Mouse (Mus musculus) bone marrow macrophage, adult 2 months (primary cell): ENCODE measurements around the gene Slc22a22. TPM values are rescaled to one million over a fixed set of nuclear protein-coding genes. Genes with fewer than 3 reads are reported as not detected.

Experiments used
- H3K27ac ChIP-seq: 2 replicates; pipeline ENCODE4 v1.5.1; 2012; ENCODE audit warnings: low read depth, low read length; ENCODE audit not compliant: insufficient read depth
- H3K4me1 ChIP-seq: 2 replicates; pipeline ENCODE4 v1.6.1; 2012; ENCODE audit warnings: low read length; ENCODE audit not compliant: control insufficient read depth, insufficient read depth
- H3K4me3 ChIP-seq: 2 replicates; pipeline ENCODE4 v1.5.1; 2012; ENCODE audit warnings: mild to moderate bottlenecking, low read length, moderate library complexity; ENCODE audit not compliant: insufficient read depth
- CTCF ChIP-seq: IDR thresholded peaks from 2 replicates; pipeline ENCODE4 v1.5.1; 2012; ENCODE audit warnings: low read depth, mild to moderate bottlenecking, low read length, moderate library complexity
- POLR2A ChIP-seq: IDR thresholded peaks from 2 replicates; pipeline ENCODE4 v1.6.1; 2012; ENCODE audit warnings: mild to moderate bottlenecking, low read depth, low read length, borderline replicate concordance
- polyA plus RNA-seq: library from polyadenylated mRNA; stranded (reverse); fragments of >200 nt; gene quantifications from 2 replicates; pipeline ENCODE4 v1.2.4, GENCODE M21; 2012; ENCODE audit not compliant: missing spikeins, insufficient read depth, insufficient read length

The Slc22a22 gene
- not detected in 2 replicates for polyA plus RNA-seq

DNA sequence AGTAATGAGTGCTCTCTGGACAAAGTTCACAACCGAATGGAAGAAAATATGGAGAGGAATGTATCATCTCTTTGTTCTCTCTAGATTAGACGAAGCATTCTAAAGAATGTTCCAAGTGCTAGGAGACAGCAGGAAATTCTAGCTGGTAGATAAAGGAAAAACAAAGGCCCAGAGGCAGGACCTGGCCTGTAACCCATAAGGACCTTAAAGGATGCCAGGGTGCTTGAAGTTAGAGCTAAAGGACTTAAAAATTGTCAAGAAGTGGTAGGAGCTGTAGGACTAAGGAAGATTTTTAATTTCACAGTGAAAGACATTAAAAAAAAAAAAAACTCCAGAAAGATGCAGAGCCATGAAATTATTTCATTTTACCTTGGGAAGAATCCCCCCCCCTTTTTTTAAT, at the start of gene Slc22a22:
Gene Slc22a22 (minus strand): TSS at position 101 of the 400 bp plus-strand sequence.
- Histone ChIP-seq H3K27ac (no peak within 1 kb of the TSS), H3K4me1 (no peaks in the 10 kb centered on the region), H3K4me3 (no peak within 1 kb of the TSS)
- no peak for TF ChIP-seq CTCF
- no peak for TF ChIP-seq POLR2A

DNA sequence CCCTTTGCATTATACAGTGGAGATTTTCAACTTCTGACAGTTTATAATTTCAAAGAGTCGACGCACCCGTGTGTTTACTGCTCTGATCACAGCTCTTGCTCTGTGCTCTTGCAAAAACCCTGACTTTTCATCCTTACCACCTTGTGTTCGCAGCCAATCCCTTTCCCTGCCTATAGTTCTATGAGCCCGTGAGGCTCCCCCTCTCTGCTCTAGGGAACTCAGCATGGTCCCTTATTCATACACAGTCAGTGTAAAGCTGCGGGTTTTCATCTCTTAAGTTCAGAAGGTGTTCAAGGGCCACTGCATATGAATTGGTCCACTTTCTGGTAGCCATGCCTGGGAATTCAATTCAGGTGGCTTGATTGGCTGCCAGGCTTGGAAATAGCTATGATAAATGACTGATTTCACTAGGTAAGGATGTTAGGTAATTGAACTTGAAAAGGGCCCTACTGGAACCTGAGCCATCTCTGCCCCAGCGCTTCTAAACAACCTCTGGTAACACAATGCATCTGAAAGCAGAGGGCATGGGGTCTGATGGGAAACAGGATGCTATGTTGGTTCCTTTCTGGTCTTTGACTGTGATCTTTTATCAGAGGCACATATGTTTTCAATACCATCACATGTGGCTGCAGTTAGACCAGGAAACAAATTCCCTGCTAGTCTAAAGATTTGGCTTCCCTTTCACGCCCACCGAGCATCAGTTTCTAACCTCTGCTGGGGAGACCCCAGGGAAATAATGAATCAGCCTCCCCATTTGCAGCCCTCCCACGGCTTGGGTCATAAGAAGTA, 46.3 kb upstream of the Slc22a22 start:
- no peak for TF ChIP-seq POLR2A
- no peak for TF ChIP-seq CTCF
- H3K4me3 ChIP-seq: no peak overlapping the region
- no peaks in the 10 kb centered on the region for H3K4me1 ChIP-seq
- H3K27ac ChIP-seq: no peak overlapping the region

DNA sequence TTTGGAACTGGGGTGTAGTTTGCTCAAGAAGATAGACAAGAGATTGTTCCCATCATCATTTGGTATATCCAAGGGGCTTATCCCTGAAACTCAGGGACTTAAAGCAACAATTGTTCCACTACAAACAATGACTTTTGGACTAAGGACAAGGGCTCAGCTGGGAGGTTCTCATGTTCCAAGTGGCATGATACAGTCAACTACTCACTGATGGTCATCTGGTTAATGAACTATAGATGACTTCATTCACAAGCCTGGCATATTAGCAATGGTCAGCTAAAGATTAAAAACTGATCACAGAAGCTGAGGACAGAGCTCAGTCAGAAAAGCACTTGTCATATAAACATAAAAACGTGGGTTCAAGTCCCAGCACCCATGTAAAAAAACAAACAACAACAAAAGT, 44.7 kb upstream of the Slc22a22 start:
- H3K27ac ChIP-seq: no peak overlapping the region
- no peak for TF ChIP-seq CTCF

DNA sequence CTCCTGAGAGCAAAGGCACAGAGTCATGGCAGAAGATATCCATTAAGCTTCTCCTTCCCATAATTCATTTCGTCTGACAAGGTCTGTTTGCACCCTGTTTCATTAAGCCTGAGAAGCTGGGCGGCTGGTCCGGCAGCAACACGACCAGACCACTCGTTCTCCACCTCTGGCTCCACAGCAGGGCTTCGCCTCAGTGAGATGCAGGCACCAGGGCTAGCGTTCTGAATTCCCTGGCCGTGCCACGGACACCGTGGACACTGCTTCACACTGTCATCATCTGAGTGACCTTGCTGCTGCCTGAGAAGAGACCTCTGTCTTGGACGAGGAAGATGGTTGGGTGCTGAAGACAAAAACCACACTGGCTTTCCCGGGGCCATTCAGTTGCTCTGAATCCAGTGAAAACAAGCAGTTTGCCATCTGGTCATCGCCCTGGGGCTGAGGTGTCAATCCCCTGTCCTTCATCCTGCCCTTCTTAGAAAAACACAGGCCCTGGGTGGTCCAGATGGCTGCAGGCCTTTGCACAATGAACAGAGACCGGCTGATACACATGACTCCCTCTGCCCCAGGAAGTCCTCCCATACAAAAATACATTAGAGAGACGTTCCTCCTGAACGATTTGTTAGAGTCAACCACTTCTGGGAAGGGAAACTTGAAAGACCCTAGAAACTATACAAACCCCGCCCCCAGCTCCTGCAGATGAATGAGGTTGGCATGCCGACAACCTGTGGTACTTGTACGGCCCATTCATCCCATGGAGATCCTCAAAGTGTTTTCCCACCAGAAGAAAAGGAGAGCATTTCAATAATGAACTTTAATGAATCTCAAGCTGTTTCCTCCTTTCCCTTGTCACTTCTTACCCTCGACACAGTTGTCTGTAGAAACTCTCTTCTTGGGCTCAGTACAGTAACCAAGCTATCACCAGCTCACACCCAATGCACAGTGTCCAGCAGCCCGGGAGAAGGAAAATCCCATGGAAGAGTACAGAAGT, 32.1 kb upstream of the Slc22a22 start:
- no peak overlapping the region for H3K27ac ChIP-seq
- no peak for TF ChIP-seq POLR2A
- no peak for TF ChIP-seq CTCF
- H3K4me1 ChIP-seq: no peaks in the 10 kb centered on the region
- no peak overlapping the region for H3K4me3 ChIP-seq

More for the DNA sequence above, 44.7 kb upstream of the Slc22a22 start:
- H3K4me1 ChIP-seq: no peaks in the 10 kb centered on the region
- no peak overlapping the region for H3K4me3 ChIP-seq

DNA sequence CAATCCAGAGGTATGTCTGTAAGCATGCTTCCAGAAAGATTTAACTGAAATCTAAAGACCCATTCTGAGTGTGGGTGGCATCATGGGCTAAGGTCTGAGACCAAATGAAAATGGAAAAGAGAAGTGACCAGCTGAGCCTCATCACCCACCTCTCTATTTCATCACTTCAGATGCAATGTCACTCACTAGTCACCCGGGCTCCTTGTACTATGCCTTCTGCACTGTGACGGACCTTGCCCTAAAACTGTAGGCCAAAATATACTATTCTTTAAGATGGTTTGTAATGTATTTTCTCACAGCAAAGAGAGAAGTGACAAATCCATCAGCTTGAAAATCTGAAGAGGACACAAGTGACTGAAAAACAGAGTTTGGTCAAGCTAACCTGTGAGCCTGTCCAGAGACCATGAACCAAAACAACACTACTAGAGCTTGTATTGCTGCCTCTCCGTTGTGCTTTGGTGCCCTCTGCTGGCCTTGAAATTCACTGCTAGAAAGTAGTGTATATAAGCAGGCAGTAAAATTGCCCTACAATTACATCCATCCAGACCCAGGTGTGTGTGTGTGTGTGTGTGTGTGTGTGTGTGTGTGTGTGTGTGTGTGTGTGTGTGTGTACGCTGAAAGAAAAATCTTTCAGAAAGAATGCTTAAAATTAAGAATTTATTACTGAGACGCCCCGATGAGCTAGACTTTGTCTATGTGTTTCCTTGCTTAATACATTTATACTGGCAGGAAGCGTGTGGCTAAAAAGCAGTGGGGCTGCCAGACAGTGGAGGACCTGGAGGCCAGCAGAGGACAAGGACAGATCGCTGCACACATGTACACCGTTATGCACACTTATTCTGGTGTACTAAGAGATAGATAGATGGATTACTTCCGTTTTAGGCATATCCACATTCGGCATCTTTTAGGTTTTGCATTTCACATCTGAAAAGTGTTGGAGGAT, 31.1 kb upstream of the Slc22a22 start:
- no peaks in the 10 kb centered on the region for H3K4me1 ChIP-seq
- TF ChIP-seq POLR2A: no peak
- no peak for TF ChIP-seq CTCF
- H3K27ac ChIP-seq: no peak overlapping the region
- H3K4me3 ChIP-seq: no peak overlapping the region

DNA sequence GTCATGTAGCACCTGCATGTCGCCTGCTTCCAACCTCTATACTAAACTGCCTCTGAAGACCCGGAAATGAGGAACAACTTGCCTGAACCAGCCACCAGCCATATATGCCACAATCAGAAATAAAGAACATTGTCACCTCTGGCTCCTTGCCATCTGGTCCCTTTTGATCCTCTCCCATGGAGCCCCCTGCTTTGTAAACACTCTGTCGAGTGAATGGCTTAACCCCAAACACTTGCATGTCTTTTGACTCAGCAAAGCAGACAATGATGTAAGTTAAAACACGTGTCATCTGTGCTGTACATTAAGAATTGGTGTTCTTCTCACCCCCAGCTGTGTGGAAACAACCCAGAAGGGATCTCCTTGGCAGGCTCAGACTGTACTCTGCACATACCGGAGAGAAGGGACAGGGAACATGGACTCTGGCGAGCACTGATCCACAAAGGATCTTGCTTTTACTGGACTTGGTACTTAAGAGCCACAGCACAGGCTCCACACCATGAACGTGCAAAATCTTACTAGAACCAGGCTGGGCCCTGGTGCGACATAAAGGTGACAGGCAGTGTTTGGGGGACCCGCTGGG, 26.8 kb upstream of the Slc22a22 start:
- Histone ChIP-seq H3K27ac (no peak overlapping the region), H3K4me1 (no peaks in the 10 kb centered on the region), H3K4me3 (no peak overlapping the region)
- no peak for TF ChIP-seq CTCF
- TF ChIP-seq POLR2A: no peak

DNA sequence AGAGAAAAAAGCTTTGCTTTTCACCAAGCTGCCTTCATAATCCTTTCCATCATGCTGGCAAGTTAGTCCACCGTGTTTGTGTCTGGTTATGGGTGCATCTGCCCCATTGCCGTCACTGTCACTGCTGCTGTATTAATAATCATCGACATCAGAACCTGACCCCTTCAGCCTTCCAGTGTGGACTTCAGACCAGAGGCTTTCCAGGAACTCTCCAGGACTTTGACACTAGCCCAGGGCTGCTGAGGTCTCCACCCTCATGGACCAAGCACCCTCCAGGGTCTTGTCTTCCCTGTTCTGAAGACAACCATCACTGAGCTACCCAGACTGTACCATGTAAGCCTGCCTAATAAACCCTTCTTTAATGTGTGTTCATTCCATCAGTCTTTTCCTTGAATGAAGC, 26.2 kb upstream of the Slc22a22 start:
- no peak overlapping the region for H3K4me3 ChIP-seq
- no peak for TF ChIP-seq POLR2A
- TF ChIP-seq CTCF: no peak
- H3K4me1 ChIP-seq: no peaks in the 10 kb centered on the region
- no peak overlapping the region for H3K27ac ChIP-seq

DNA sequence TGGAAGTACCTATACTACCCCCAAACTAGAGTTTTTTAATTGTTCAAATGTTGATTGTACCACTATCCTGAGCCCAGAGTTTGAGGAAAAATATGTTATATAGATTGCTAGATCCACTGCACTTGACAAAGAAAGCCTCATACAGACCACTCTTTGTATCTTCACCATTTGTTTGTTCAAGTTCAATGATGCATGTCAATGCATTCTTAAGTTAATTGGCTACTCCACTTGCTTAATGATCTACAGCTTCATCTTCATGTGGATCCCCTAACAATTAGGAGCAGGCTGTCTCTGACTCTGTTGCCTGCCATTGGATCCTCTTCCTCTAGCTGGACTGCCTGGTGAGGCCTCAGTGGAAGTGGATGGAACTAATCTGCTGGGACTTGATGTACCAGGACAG, 24.1 kb upstream of the Slc22a22 start:
- no peak overlapping the region for H3K27ac ChIP-seq
- TF ChIP-seq CTCF (no peak), POLR2A (no peak)
- no peak overlapping the region for H3K4me3 ChIP-seq
- no peaks in the 10 kb centered on the region for H3K4me1 ChIP-seq

DNA sequence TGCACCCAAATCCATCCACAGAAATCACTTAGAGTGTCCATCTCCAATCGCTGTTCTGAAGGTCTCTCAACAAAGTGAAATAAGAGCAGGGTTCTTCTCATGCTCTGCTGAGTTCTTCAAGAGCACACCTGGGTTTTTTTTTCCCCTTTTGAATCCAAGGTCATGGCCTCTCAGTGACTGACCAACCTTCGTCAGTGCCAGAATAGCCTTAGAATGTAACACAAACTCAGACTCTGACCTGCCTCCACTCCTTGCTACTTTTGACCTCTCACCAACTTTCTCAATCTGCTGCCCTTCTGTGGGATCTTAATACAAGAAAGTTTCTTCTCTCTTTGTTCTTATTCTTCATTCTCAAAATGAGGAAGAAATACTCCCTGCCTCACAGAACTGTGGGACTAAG, 18.7 kb upstream of the Slc22a22 start:
- Histone ChIP-seq H3K4me3 (no peak overlapping the region), H3K4me1 (no peaks in the 10 kb centered on the region), H3K27ac (no peak overlapping the region)
- no peak for TF ChIP-seq CTCF
- no peak for TF ChIP-seq POLR2A
